Mouse (Mus musculus): Measurements from ENCODE around the gene Actbl2. TPM values are rescaled to one million over a fixed set of nuclear protein-coding genes. Genes with fewer than 3 reads are reported as not detected.

The Actbl2 gene
- polyA plus RNA-seq, 1 experiment: not detected

DNA sequence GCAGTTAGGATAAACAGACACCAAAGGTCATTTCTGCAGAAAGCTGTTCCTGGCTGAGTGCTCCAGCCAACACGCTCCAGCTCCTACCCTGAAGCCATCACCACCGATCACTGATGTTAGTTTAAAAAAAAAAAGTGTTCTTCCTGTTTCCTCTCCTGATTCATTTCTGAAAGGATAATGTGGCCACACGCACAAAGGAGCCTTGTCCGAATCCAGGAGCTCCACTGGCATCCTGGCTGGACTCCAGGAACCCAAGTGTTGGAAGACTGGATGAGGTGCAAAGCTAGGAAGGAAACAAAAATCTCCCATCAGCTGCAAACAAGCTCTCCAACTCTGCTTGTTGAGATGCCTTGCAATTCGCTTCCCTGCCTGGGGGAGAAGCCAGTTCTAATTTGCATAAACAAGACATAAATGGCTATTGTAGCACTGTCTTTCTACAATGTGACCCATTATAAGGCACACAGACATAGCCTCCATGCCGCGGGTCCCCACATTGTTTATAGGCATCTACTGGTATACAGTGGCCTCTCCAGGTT, 37.2 kb downstream of the Actbl2 start:
- Histone ChIP-seq H3K4me3 (ENCODE audit: insufficient read depth, low read depth, low read length) (no peak overlapping the region), H3K27ac (ENCODE audit: insufficient read depth, low read depth, low read length) (peak overlapping the region; percentile 50; the same call in 1 of the 2 replicates), H3K4me1 (ENCODE audit: control insufficient read depth, insufficient read depth, low read length) (peaks cover 4% of the 10 kb centered on the region; the same call in 1 of the 2 replicates)
- no peak for TF ChIP-seq CTCF (IDR thresholded peaks at IDR 0.05; ENCODE audit: insufficient read depth, low read depth, low read length)
- 28% methylated on average over 7 of the region's 7 CpGs for WGBS

DNA sequence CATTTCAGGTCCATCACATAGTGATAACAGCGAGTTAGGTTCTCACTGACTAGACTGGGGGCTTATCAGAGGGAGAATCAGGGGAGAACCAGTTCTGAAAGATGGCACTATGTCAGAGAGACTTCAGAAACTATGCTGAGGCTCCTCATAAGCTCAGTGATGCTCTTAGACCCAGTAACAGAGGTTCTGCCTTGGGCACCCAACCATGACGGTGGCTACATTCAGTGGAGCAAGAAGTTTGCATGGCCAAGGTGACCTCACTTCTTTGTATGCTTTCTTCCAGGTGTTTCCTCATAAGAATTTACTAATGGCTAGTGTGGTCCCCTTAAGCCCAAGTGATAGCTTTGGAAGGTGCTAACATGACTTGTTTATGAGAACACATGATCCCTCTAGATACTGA, 38.7 kb downstream of the Actbl2 start:
- WGBS: 98% methylated on average over 2 of the region's 2 CpGs
- Histone ChIP-seq H3K27ac (ENCODE audit: insufficient read depth, low read depth, low read length) (no peak overlapping the region), H3K4me3 (ENCODE audit: insufficient read depth, low read depth, low read length) (no peak overlapping the region), H3K4me1 (ENCODE audit: control insufficient read depth, insufficient read depth, low read length) (peaks cover 4% of the 10 kb centered on the region; the same call in 1 of the 2 replicates)
- TF ChIP-seq POLR2A (IDR thresholded peaks at IDR 0.05; ENCODE audit: insufficient read depth, low read depth, low read length): no peak
- TF ChIP-seq CTCF (IDR thresholded peaks at IDR 0.05; ENCODE audit: insufficient read depth, low read depth, low read length): no peak

DNA sequence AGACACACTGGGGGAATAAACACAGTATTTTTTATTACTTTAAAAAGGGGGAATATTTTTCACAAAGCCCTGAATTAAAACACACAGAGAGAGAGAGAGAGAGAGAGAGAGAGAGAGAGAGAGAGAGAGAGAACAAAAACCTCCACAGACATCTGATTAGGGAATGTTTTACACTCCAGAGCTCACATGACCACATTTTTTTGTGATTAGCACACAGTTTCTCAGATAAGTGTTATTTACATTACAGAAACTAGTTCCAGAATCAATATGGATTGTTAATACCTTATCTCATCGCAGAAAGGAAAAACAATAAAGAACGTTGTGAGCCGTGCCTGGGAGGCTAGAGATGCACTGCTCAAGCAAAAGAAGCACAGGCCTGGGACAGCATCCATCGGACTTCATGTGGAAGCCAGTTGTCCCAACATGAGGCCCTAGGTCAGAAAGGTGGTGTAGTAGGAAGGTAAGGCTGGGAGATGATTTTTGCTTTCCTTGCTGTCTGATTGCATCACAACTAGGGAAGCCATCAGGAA, 40.2 kb downstream of the Actbl2 start:
- H3K27ac ChIP-seq (ENCODE audit: insufficient read depth, low read depth, low read length): no peak overlapping the region
- H3K4me1 ChIP-seq (ENCODE audit: control insufficient read depth, insufficient read depth, low read length): peaks cover 4% of the 10 kb centered on the region; the same call in 1 of the 2 replicates
- WGBS: 84% methylated on average over 4 of the region's 4 CpGs
- H3K4me3 ChIP-seq (ENCODE audit: insufficient read depth, low read depth, low read length): no peak overlapping the region
- TF ChIP-seq CTCF (IDR thresholded peaks at IDR 0.05; ENCODE audit: insufficient read depth, low read depth, low read length) (no peak), POLR2A (IDR thresholded peaks at IDR 0.05; ENCODE audit: insufficient read depth, low read depth, low read length) (no peak)

DNA sequence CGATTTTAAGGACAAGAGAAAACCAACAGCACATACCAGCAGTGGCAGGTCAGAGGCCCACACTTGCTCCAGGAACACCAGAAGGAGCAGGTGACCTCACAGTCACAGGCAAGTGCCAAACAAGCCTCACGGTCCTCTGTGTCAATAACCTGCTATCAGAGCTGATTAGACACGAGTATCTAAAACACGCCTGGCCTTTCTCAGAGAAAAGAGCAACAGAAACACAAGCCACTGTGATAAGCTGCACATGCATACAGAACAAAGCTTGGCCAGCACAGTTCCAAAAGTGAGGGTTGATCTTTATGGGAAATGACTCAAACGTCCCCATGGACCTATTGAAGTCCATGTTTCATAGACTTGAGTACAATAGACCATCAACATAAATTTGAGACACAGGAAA, 41.2 kb downstream of the Actbl2 start:
- 76% methylated on average over 5 of the region's 5 CpGs for WGBS
- no peak overlapping the region for H3K27ac ChIP-seq (ENCODE audit: insufficient read depth, low read depth, low read length)
- H3K4me1 ChIP-seq (ENCODE audit: control insufficient read depth, insufficient read depth, low read length): peaks cover 4% of the 10 kb centered on the region; the same call in 1 of the 2 replicates
- H3K4me3 ChIP-seq (ENCODE audit: insufficient read depth, low read depth, low read length): no peak overlapping the region
- no peak for TF ChIP-seq POLR2A (IDR thresholded peaks at IDR 0.05; ENCODE audit: insufficient read depth, low read depth, low read length)
- no peak for TF ChIP-seq CTCF (IDR thresholded peaks at IDR 0.05; ENCODE audit: insufficient read depth, low read depth, low read length)

DNA sequence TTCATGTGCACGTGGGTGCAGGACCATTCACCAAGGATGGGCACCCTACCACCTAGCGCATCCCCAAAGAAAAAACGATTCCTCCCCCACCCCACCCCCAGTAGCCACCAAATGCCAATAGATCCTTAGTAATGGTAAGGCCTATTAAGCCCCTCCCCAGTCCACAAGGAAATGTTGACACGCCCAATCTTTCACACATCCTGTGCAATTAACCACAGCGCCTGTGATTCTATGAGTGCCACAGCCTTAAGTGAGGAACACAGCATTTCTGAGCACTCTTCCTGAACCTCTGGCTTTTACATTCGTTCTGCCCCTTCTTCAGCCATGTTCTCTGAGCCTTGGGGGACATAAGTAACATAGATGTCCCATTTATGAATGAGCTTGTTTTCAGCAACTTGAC, 42.8 kb downstream of the Actbl2 start:
- no peaks in the 10 kb centered on the region for H3K4me1 ChIP-seq (ENCODE audit: control insufficient read depth, insufficient read depth, low read length)
- H3K4me3 ChIP-seq (ENCODE audit: insufficient read depth, low read depth, low read length): no peak overlapping the region
- H3K27ac ChIP-seq (ENCODE audit: insufficient read depth, low read depth, low read length): no peak overlapping the region
- TF ChIP-seq POLR2A (IDR thresholded peaks at IDR 0.05; ENCODE audit: insufficient read depth, low read depth, low read length) (no peak), CTCF (IDR thresholded peaks at IDR 0.05; ENCODE audit: insufficient read depth, low read depth, low read length) (no peak)
- WGBS: 87% methylated on average over 6 of the region's 6 CpGs

DNA sequence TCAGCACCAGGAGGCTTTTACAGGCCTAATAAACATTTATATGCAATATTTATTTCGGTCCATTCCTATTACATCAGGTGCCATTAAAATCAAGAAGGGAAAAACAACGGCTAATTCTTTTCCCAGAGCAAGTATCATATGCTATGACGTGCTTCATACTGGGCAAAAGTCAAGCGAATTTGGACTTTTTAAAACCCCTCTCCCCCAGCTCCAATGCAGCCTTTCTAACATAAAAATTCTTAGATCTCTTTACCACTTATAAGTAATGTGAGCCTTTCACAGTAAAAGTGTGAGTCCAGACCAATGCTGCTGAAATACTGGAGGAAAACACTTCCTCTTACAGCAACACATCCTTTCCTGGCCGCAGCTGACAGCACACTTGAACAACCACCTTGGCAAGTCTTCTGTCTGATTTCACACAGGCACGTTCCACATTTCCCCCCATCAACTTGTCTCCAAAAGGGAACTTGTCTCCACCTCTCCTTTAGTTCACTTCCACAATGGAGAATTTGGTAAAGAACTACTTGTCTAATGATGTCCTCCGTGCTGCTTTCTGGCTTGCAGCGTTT, 44.4 kb downstream of the Actbl2 start:
- no peaks in the 10 kb centered on the region for H3K4me1 ChIP-seq (ENCODE audit: control insufficient read depth, insufficient read depth, low read length)
- 88% methylated on average over 8 of the region's 8 CpGs for WGBS
- no peak overlapping the region for H3K27ac ChIP-seq (ENCODE audit: insufficient read depth, low read depth, low read length)
- no peak overlapping the region for H3K4me3 ChIP-seq (ENCODE audit: insufficient read depth, low read depth, low read length)
- TF ChIP-seq POLR2A (IDR thresholded peaks at IDR 0.05; ENCODE audit: insufficient read depth, low read depth, low read length): no peak
- no peak for TF ChIP-seq CTCF (IDR thresholded peaks at IDR 0.05; ENCODE audit: insufficient read depth, low read depth, low read length)

DNA sequence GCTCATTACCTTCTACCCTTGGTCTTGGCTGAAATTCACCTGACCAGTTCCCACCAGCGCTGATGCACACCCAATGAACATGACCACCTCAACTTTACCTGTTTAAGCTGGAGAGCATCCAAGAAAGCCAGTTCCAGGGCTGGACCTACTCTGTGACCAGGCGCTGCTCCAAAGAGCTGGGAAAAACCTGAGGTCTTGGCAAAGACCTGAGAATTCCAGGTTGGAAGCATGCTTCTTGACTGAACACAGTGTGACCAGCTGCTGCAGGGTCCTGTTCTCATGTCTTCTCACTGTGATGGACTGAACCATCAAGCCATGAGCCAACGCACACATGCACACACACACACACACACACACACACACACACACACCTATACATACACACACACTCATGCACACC, 46.0 kb downstream of the Actbl2 start:
- no peaks in the 10 kb centered on the region for H3K4me1 ChIP-seq (ENCODE audit: control insufficient read depth, insufficient read depth, low read length)
- WGBS: 95% methylated on average over 3 of the region's 3 CpGs
- TF ChIP-seq CTCF (IDR thresholded peaks at IDR 0.05; ENCODE audit: insufficient read depth, low read depth, low read length): no peak
- TF ChIP-seq POLR2A (IDR thresholded peaks at IDR 0.05; ENCODE audit: insufficient read depth, low read depth, low read length): no peak
- H3K4me3 ChIP-seq (ENCODE audit: insufficient read depth, low read depth, low read length): no peak overlapping the region
- no peak overlapping the region for H3K27ac ChIP-seq (ENCODE audit: insufficient read depth, low read depth, low read length)

DNA sequence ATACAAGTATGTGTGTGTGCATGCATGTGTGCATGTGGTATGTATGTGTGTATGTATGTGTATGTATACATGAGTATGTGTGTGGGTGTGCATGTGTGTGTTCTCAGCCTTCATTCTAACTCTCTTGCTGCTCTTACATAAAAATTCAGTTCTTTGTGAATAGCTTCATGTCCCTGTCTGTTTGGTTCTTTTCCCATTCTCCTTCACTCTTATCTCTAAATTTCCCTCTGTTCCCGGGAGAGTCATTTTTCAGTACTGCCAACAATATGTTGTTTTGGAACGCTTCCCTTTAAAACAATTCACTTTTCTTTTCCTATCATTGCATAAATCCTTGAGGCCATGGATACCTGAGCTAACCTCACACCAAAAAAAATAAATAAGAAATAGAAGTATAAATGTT, 46.6 kb downstream of the Actbl2 start:
- WGBS: 74% methylated on average over 2 of the region's 2 CpGs
- Histone ChIP-seq H3K27ac (ENCODE audit: insufficient read depth, low read depth, low read length) (no peak overlapping the region), H3K4me1 (ENCODE audit: control insufficient read depth, insufficient read depth, low read length) (no peaks in the 10 kb centered on the region), H3K4me3 (ENCODE audit: insufficient read depth, low read depth, low read length) (no peak overlapping the region)
- TF ChIP-seq POLR2A (IDR thresholded peaks at IDR 0.05; ENCODE audit: insufficient read depth, low read depth, low read length) (no peak), CTCF (IDR thresholded peaks at IDR 0.05; ENCODE audit: insufficient read depth, low read depth, low read length) (no peak)

DNA sequence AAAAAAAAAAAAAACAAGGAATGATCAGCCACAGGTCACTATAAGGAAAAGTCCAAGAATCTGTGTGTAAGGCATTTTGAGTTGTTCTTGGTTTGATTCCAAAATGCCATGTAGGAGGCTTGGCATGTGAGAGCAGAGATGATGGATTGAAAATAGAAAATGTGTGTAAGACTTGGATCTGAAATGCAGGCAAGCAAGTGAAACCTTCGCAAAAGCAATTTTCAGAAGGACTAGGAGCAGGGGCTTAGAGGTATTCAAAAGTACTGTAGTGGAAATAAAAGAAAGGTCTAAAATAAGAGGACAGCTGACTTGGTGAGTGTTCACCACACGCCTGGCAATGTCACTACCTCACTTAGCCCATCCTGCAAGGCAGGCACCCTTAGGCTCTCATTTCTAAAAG, 49.4 kb downstream of the Actbl2 start:
- no peak overlapping the region for H3K27ac ChIP-seq (ENCODE audit: insufficient read depth, low read depth, low read length)
- TF ChIP-seq CTCF (IDR thresholded peaks at IDR 0.05; ENCODE audit: insufficient read depth, low read depth, low read length): no peak
- no peak for TF ChIP-seq POLR2A (IDR thresholded peaks at IDR 0.05; ENCODE audit: insufficient read depth, low read depth, low read length)
- H3K4me3 ChIP-seq (ENCODE audit: insufficient read depth, low read depth, low read length): no peak overlapping the region
- WGBS: 65% methylated on average over 2 of the region's 2 CpGs
- no peaks in the 10 kb centered on the region for H3K4me1 ChIP-seq (ENCODE audit: control insufficient read depth, insufficient read depth, low read length)
